Mouse (Mus musculus): Measurements from ENCODE around the gene Fam83c.

Gene Fam83c

GRCm38 (mm10) chr2:155794674-155795445 lies 39.8 kb downstream of the Fam83c start:
- no peak for DNase-seq (ENCODE audit: low read depth, low spot score)

GRCm38 (mm10) chr2:155792899-155793298 lies 41.8 kb downstream of the Fam83c start:
- no peak for DNase-seq (ENCODE audit: low read depth, low spot score)

GRCm38 (mm10) chr2:155787949-155788931 lies 46.4 kb downstream of the Fam83c start:
- no peak for DNase-seq (ENCODE audit: low read depth, low spot score)

- DNase-seq (ENCODE audit: low read depth, low spot score): no peak
These were observed 47.7 kb downstream of the Fam83c start for GRCm38 (mm10) chr2:155786905-155787304.

- no peak for DNase-seq (ENCODE audit: low read depth, low spot score)
These were observed 50.1 kb downstream of the Fam83c start for GRCm38 (mm10) chr2:155784534-155784933.

GRCm38 (mm10) chr2:155779506-155779905 lies 55.1 kb downstream of the Fam83c start:
- no peak for DNase-seq (ENCODE audit: low read depth, low spot score)

GRCm38 (mm10) chr2:155779066-155779465 lies 55.6 kb downstream of the Fam83c start:
- DNase-seq (ENCODE audit: low read depth, low spot score): no peak

- DNase-seq (ENCODE audit: low read depth, low spot score): no peak
These were observed 56.6 kb downstream of the Fam83c start for GRCm38 (mm10) chr2:155778004-155778403.

GRCm38 (mm10) chr2:155777688-155777985 lies 57.0 kb downstream of the Fam83c start:
- DNase-seq (ENCODE audit: low read depth, low spot score): no peak
